Mouse (Mus musculus) stomach, postnatal 0 days (tissue): ENCODE measurements around the gene Ccr1l1. TPM values are rescaled to one million over a fixed set of nuclear protein-coding genes. Genes with fewer than 3 reads are reported as not detected.
"Not testable (repeated sequence)": the region's sequence is repeated elsewhere in the genome, so short reads cannot be mapped to it uniquely, and the experiment has no call there.

ENCODE experiments used
- ATAC-seq: fragments of 200-750 bp; cut with Nextera tagmentation; 2 replicates; pipeline ENCODE4 v1.8.0; 2017; ENCODE audit not compliant: low FRiP score, low TSS enrichment
- DNase-seq: peaks from one replicate; pipeline ENCODE4 v3.0.0-alpha.2; 2016; ENCODE audit warnings: low spot score
- H3K27ac ChIP-seq: fragments of 300-500 bp; sonication (generic); replicated peaks from 2 replicates; pipeline ENCODE4 v1.5.1; 2014; ENCODE audit warnings: mild to moderate bottlenecking, control low read depth
- H3K27me3 ChIP-seq: fragments of 300-500 bp; sonication (generic); 2 replicates; pipeline ENCODE4 v1.6.1; 2014; ENCODE audit warnings: low read length; ENCODE audit not compliant: control insufficient read depth, insufficient read depth
- H3K36me3 ChIP-seq: fragments of 300-500 bp; sonication (generic); 2 replicates; pipeline ENCODE4 v1.6.1; 2014; ENCODE audit warnings: low read length, mixed read lengths; ENCODE audit not compliant: control insufficient read depth, insufficient read depth
- H3K4me1 ChIP-seq: fragments of 300-500 bp; sonication (generic); replicated peaks from 2 replicates; pipeline ENCODE4 v1.6.1; 2014; ENCODE audit warnings: antibody characterized with exemption; ENCODE audit not compliant: control insufficient read depth, insufficient read depth
- H3K4me2 ChIP-seq: fragments of 300-500 bp; sonication (generic); replicated peaks from 2 replicates; pipeline ENCODE4 v1.6.1; 2014; ENCODE audit warnings: low read depth, mild to moderate bottlenecking, control low read depth, moderate library complexity
- H3K4me3 ChIP-seq: fragments of 300-500 bp; sonication (generic); 2 replicates; pipeline ENCODE4 v1.5.1; 2014; ENCODE audit warnings: low read depth, low read length, control low read depth
- H3K9ac ChIP-seq: fragments of 300-500 bp; sonication (generic); 2 replicates; pipeline ENCODE4 v1.6.1; 2014; ENCODE audit warnings: mild to moderate bottlenecking, low read length, control low read depth, mixed read lengths
- H3K9me3 ChIP-seq: fragments of 300-500 bp; sonication (generic); 2 replicates; pipeline ENCODE4 v1.6.1; 2016; ENCODE audit warnings: low read length; ENCODE audit not compliant: control insufficient read depth
- CTCF ChIP-seq: IDR thresholded peaks from 2 replicates; pipeline ENCODE4 v1.5.1; 2016; ENCODE audit warnings: antibody characterized with exemption, low read depth, mild to moderate bottlenecking, moderate library complexity
- EP300 ChIP-seq: optimal IDR thresholded peaks from 2 replicates; pipeline ENCODE3; 2016; ENCODE audit warnings: antibody characterized with exemption
- WGBS: fragments of 180-500 bp; shearing (Covaris S2); extraction: QIAGEN DNeasy Blood & Tissue Kit; methylation state at CpG from one replicate; pipeline ENCODE4 v1.1.7; 2014; 5-methylcytosine and 5-hydroxymethylcytosine counted together
- polyA plus RNA-seq: library from polyadenylated mRNA; unstranded; fragments of >200 nt; fragmentation: Nextera tagmentation; extraction: Ambion mirVana; gene quantifications from 2 replicates; pipeline ENCODE4 v1.2.1, GENCODE M21; 2015

Gene Ccr1l1
- polyA plus RNA-seq, 1 experiment from 2014 or later = not detected

GRCm38 (mm10) chr9:123968290-123968912, 9.8 kb downstream of the Ccr1l1 start, which contains the start of gene Ccr1:
Gene Ccr1 (minus strand): TSS chr9:123968692.
- Histone ChIP-seq H3K9me3 (no peaks in the 10 kb centered on the region), H3K27me3 (no peaks in the 10 kb centered on the region), H3K36me3 (no peaks in the 10 kb centered on the region), H3K4me3 (no peak within 1 kb of the TSS), H3K4me1 (no peaks in the 10 kb centered on the region), H3K9ac (no peak within 1 kb of the TSS), H3K27ac (no peak within 1 kb of the TSS), H3K4me2 (no peak within 1 kb of the TSS)
- ATAC-seq (no peak), DNase-seq (no peak)
- 78% methylated on average over 1 of the region's 1 CpGs for WGBS
- TF ChIP-seq EP300 (no peak), CTCF (no peak)

- not testable (repeated sequence) for H3K9me3 ChIP-seq, ATAC-seq, H3K4me2 ChIP-seq, H3K4me1 ChIP-seq, H3K9ac ChIP-seq, DNase-seq, H3K36me3 ChIP-seq, H3K27me3 ChIP-seq, H3K4me3 ChIP-seq, H3K27ac ChIP-seq
- WGBS = 84% methylated on average over 1 of the region's 4 CpGs
Measured at GRCm38 (mm10) chr9:123966858-123967495, 11.2 kb downstream of the Ccr1l1 start.

- TF ChIP-seq EP300 (no peak), CTCF (no peak)
- Histone ChIP-seq H3K27me3 (no peaks in the 10 kb centered on the region), H3K4me2 (no peak overlapping the region), H3K9me3 (no peaks in the 10 kb centered on the region), H3K9ac (no peak overlapping the region), H3K27ac (no peak overlapping the region), H3K36me3 (no peaks in the 10 kb centered on the region), H3K4me3 (no peak overlapping the region), H3K4me1 (no peaks in the 10 kb centered on the region)
- ATAC-seq (no peak), DNase-seq (no peak)
- WGBS = 74% methylated on average over 3 of the region's 3 CpGs
Measured at GRCm38 (mm10) chr9:123964776-123965175, 13.4 kb downstream of the Ccr1l1 start.

GRCm38 (mm10) chr9:123960161-123960560, 18.0 kb downstream of the Ccr1l1 start:
- Histone ChIP-seq H3K27me3 (no peaks in the 10 kb centered on the region), H3K36me3 (no peaks in the 10 kb centered on the region), H3K9me3 (no peaks in the 10 kb centered on the region), H3K4me2 (no peak overlapping the region), H3K9ac (no peak overlapping the region), H3K4me3 (no peak overlapping the region), H3K4me1 (no peaks in the 10 kb centered on the region), H3K27ac (no peak overlapping the region)
- WGBS = 72% methylated on average over 1 of the region's 1 CpGs
- DNase-seq = no peak
- no peak for TF ChIP-seq CTCF
- TF ChIP-seq EP300 = no peak
- ATAC-seq = no peak

GRCm38 (mm10) chr9:123957911-123958413, 20.2 kb downstream of the Ccr1l1 start:
- H3K4me3 ChIP-seq = no peak overlapping the region
- ATAC-seq = no peak
- H3K9me3 ChIP-seq = no peaks in the 10 kb centered on the region
- H3K9ac ChIP-seq = no peak overlapping the region
- no peak overlapping the region for H3K4me2 ChIP-seq
- no peak overlapping the region for H3K27ac ChIP-seq
- WGBS = 60% methylated on average over 3 of the region's 3 CpGs
- no peak for DNase-seq
- no peaks in the 10 kb centered on the region for H3K27me3 ChIP-seq
- TF ChIP-seq CTCF (no peak), EP300 (no peak)
- no peaks in the 10 kb centered on the region for H3K4me1 ChIP-seq
- H3K36me3 ChIP-seq = no peaks in the 10 kb centered on the region

- 53% methylated on average over 1 of the region's 1 CpGs for WGBS
- ATAC-seq (no peak), DNase-seq (no peak)
- TF ChIP-seq CTCF (no peak), EP300 (no peak)
- Histone ChIP-seq H3K27ac (no peak overlapping the region), H3K4me3 (no peak overlapping the region), H3K9me3 (no peaks in the 10 kb centered on the region), H3K4me1 (no peaks in the 10 kb centered on the region), H3K36me3 (no peaks in the 10 kb centered on the region), H3K4me2 (no peak overlapping the region), H3K27me3 (no peaks in the 10 kb centered on the region), H3K9ac (no peak overlapping the region)
Measured at GRCm38 (mm10) chr9:123956892-123957291, 21.3 kb downstream of the Ccr1l1 start.
